Mouse (Mus musculus) heart, adult 2 months (tissue): Measurements from ENCODE around the gene Gm17482.

Source experiments
- CTCF ChIP-seq: fragments of 200-600 bp; IDR thresholded peaks from 2 replicates; pipeline ENCODE4 v1.8.1; 2022; ENCODE audit warnings: antibody characterized with exemption, mild to moderate bottlenecking, moderate library complexity
- EP300 ChIP-seq: fragments of 200-500 bp; IDR thresholded peaks from 2 replicates; pipeline ENCODE4 v1.6.1; 2011; ENCODE audit warnings: low read depth, low read length, control low read depth; ENCODE audit not compliant: insufficient read depth
- POLR2A ChIP-seq: fragments of 200-500 bp; IDR thresholded peaks from 2 replicates; pipeline ENCODE4 v1.6.1; 2011; ENCODE audit warnings: mild to moderate bottlenecking, low read depth, low read length, control low read depth; ENCODE audit not compliant: insufficient read depth

DNA sequence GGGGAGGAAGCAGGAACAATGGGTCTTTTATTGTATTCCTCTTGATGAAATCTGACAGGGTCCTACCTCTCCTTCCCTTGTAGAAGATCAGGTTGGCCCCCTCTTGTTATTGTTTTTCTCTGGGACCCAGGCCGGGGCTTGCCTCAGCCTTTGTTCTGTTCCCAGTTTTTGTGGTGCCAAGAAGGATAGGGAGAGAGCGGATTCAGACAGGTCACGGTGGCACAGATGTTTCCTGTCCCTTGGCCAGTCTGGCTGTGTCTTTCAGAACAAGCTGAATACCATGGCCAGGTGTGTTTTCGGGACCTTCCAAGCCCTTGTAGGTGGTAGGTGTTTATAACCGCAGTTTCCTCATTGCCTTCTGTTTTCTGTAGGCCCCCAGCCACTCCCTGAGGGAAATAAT, 14.0 kb upstream of the Gm17482 start:
- no peak for TF ChIP-seq POLR2A
- TF ChIP-seq CTCF: no peak
- TF ChIP-seq EP300: 0 out of 2 replicates have a peak, but pooled peaks have one; percentile 32
